Mouse (Mus musculus) lung, embryonic 15.5 days (tissue): ENCODE data around the gene Med13. TPM values are rescaled to one million over a fixed set of nuclear protein-coding genes. Genes with fewer than 3 reads are reported as not detected.

Experiments used
- ATAC-seq: fragments of 200-750 bp; cut with Nextera tagmentation; 2 replicates; pipeline ENCODE4 v1.8.0; 2017; ENCODE audit warnings: moderate number of reproducible peaks, borderline replicate concordance; ENCODE audit not compliant: low FRiP score, low TSS enrichment; ENCODE audit errors: extremely low read depth
- H3K27ac ChIP-seq: fragments of 300-500 bp; sonication (generic); 2 replicates; pipeline ENCODE4 v1.5.1; 2015; ENCODE audit warnings: moderate library complexity, mild to moderate bottlenecking, inconsistent platforms
- H3K27me3 ChIP-seq: fragments of 300-500 bp; sonication (generic); 2 replicates; pipeline ENCODE4 v1.6.1; 2015; ENCODE audit warnings: inconsistent platforms
- H3K36me3 ChIP-seq: fragments of 300-500 bp; sonication (generic); 2 replicates; pipeline ENCODE4 v1.6.1; 2015; ENCODE audit warnings: inconsistent platforms
- H3K4me1 ChIP-seq: fragments of 300-500 bp; sonication (generic); 2 replicates; pipeline ENCODE4 v1.6.1; 2015; ENCODE audit warnings: inconsistent platforms
- H3K4me2 ChIP-seq: fragments of 300-500 bp; sonication (generic); 2 replicates; pipeline ENCODE4 v1.6.1; 2015; ENCODE audit warnings: inconsistent platforms, mild to moderate bottlenecking, moderate library complexity
- H3K4me3 ChIP-seq: fragments of 300-500 bp; sonication (generic); 2 replicates; pipeline ENCODE4 v1.5.1; 2015; ENCODE audit warnings: mild to moderate bottlenecking, inconsistent platforms
- H3K9ac ChIP-seq: fragments of 300-500 bp; sonication (generic); 2 replicates; pipeline ENCODE4 v1.6.1; 2015; ENCODE audit warnings: inconsistent platforms
- H3K9me3 ChIP-seq: fragments of 300-500 bp; sonication (generic); 2 replicates; pipeline ENCODE4 v1.6.1; 2016; ENCODE audit warnings: inconsistent platforms
- WGBS: fragments of 180-500 bp; shearing (Covaris S2); methylation state at CpG from one replicate; pipeline ENCODE4 v1.1.7; 2015; 5-methylcytosine and 5-hydroxymethylcytosine counted together
- polyA plus RNA-seq: library from polyadenylated mRNA; unstranded; fragments of >200 nt; fragmentation: Nextera tagmentation; extraction: Ambion mirVana; gene quantifications from 2 replicates; pipeline ENCODE4 v1.2.1, GENCODE M21; 2015

Med13 gene
- polyA plus RNA-seq, 1 experiment from 2014 or later: 7.5 TPM

DNA sequence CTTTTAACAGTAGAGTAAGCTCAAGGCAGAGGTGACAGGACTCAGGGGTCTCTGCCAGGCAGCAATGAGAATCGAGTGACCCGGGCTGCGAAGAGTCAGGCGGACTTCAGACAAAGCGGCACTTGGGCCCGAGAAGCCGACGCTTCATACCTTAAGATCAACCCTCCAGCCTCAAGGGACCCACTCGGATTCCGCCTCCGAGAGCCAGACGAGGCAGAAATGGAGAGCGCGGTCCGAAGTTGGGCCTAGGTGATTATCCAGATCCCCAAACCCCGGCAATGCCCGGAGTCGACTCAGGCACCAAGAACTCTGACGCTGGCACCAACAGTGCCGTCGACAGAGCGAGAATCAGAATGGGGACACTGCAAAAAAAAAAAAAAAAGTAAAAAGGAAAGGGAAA, 100.3 kb downstream of the Med13 start:
- H3K36me3 ChIP-seq: peaks cover 12% of the 10 kb centered on the region
- peaks cover 14% of the 10 kb centered on the region; the same call in 1 of the 2 replicates for H3K4me1 ChIP-seq
- no peaks in the 10 kb centered on the region for H3K27me3 ChIP-seq
- peak overlapping the region; percentile 62 for H3K4me3 ChIP-seq
- H3K9me3 ChIP-seq: no peaks in the 10 kb centered on the region
- H3K4me2 ChIP-seq: peak overlapping the region; percentile 63
- peak overlapping the region; percentile 71 for H3K9ac ChIP-seq
- no peak for ATAC-seq
- 0 out of 2 replicates have a peak overlapping the region, but pooled peaks have one; percentile 37 for H3K27ac ChIP-seq
- WGBS: 0% methylated on average over 22 of the region's 22 CpGs

DNA sequence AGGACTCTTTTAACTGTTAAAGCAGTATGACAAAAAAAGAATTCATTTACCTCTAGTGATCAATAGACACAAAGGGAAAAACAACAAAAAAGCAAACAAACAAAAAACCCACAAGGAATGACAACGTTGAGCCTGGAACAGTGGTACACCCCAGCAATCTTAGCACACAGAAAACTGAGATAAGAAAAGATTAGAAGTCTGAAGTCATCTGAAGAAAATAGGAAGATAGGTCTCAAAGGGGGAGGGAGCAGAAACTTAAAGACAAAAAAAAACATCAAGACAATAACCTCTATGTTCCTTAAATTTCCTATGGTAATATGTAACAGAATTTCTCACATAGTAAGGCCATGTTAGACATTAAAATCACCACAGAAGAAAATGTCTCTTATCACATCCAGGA, 104.1 kb downstream of the Med13 start:
- H3K9ac ChIP-seq: no peak overlapping the region
- no peak overlapping the region for H3K27ac ChIP-seq
- H3K27me3 ChIP-seq: no peaks in the 10 kb centered on the region
- H3K4me2 ChIP-seq: no peak overlapping the region
- H3K4me3 ChIP-seq: no peak overlapping the region
- peaks cover 42% of the 10 kb centered on the region for H3K36me3 ChIP-seq
- no peaks in the 10 kb centered on the region for H3K9me3 ChIP-seq
- H3K4me1 ChIP-seq: peaks cover 14% of the 10 kb centered on the region; the same call in 1 of the 2 replicates
- ATAC-seq: no peak
- 71% methylated on average over 1 of the region's 1 CpGs for WGBS

DNA sequence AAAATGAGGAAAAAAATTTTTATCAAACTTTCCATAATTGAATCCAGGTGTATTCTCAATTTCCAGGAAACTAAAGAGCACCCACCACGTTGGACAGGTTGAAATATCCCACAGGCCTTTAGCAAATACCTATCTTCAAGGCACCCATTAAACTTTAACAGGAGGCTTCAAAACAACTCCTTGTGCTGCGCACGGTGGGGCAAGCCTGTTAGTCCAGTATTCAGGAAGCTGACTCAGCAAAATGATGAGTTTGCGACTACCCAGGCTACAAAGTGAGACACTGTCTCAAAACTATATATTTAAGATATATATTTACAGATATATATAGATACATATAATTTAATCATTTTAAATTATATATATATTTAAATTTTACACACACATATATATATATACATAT, 125.0 kb downstream of the Med13 start:
- Histone ChIP-seq H3K4me2 (no peak overlapping the region), H3K4me3 (no peak overlapping the region), H3K36me3 (peaks cover 55% of the 10 kb centered on the region), H3K27ac (no peak overlapping the region), H3K9ac (no peak overlapping the region), H3K27me3 (no peaks in the 10 kb centered on the region), H3K4me1 (no peaks in the 10 kb centered on the region), H3K9me3 (no peaks in the 10 kb centered on the region)
- ATAC-seq: no peak
- 65% methylated on average over 4 of the region's 4 CpGs for WGBS

DNA sequence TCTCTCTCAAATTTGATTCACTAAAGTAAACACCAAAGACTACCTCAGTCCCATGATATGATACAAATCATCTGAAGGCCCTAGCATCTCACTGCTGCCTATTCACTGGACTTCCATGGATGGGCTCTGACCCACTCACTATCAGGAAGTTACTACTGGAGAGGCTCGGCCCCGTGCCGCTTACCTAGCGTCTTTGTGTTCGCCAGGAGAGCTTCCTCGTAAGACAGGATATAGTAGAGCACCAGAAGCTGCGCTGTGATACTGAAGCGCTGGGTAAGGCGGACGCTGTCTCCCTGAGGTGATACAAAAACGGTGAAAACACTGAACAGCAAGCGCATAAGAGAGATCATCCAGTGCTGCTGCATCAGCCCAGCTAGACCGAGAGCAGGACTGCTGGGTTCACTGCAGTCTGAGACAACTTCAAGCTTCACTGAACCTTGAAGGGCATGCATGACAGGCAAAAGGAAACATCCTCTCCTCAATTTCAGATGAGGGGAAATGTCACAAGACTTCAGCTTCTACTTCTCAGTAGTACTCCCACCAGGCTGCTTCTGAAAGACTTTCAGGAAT, 125.5 kb downstream of the Med13 start:
- no peaks in the 10 kb centered on the region for H3K4me1 ChIP-seq
- H3K9me3 ChIP-seq: no peaks in the 10 kb centered on the region
- no peak overlapping the region for H3K27ac ChIP-seq
- 94% methylated on average over 13 of the region's 13 CpGs for WGBS
- no peak for ATAC-seq
- no peaks in the 10 kb centered on the region for H3K27me3 ChIP-seq
- H3K4me3 ChIP-seq: no peak overlapping the region
- no peak overlapping the region for H3K9ac ChIP-seq
- H3K4me2 ChIP-seq: no peak overlapping the region
- peaks cover 53% of the 10 kb centered on the region for H3K36me3 ChIP-seq

DNA sequence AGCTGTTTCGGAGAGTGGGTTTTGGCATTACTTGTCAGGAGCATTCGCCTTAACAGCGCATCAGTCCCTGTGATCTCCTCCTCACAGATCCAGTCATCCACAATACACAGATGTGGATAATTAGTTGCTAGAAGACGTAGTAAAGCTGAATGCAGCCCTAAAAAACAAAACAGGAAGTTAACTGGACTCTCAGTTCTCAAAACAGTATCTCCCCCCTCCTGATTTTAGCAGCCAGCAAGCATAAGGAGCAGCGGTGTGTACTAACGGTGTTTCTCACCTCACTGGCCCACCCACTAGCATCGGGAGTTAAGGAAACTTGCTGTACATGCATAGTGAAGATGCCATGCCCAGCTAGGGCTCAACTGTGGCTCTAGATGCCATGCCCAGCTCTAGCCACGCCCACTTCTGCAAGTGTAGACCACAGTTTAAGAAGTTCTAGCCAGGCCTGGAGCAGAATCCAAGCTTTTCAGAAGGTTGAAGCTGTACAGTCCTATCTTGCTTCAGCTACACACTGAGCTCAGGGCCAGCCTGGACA, 130.7 kb downstream of the Med13 start:
- H3K27ac ChIP-seq: no peak overlapping the region
- 80% methylated on average over 8 of the region's 8 CpGs for WGBS

DNA sequence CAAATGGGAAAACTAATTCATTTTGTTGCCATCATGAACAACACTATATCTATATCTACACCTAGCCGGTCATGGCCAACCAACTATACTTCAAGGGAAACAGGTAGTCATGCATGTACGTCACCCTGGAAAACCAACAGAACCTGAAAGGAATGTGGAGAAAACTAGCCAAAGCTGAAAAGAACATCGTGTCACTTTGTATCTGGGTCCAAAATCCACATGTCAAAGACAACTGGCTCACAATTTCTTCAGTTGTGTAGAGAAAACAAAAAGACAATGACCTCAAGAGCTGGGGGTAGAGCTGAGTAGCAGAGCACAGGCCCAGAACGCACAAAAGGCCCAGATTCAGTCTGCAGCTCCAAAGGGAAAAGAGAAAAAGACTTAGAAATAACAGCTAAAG, 131.6 kb downstream of the Med13 start:
- no peak overlapping the region for H3K27ac ChIP-seq
- ATAC-seq: no peak
- 87% methylated on average over 4 of the region's 4 CpGs for WGBS
- H3K27me3 ChIP-seq: no peaks in the 10 kb centered on the region
- H3K4me1 ChIP-seq: no peaks in the 10 kb centered on the region
- H3K9me3 ChIP-seq: no peaks in the 10 kb centered on the region
- H3K4me3 ChIP-seq: no peak overlapping the region
- no peak overlapping the region for H3K9ac ChIP-seq
- peaks cover 60% of the 10 kb centered on the region for H3K36me3 ChIP-seq
- no peak overlapping the region for H3K4me2 ChIP-seq

More for the DNA sequence above, 130.7 kb downstream of the Med13 start:
- no peak overlapping the region for H3K9ac ChIP-seq
- peaks cover 64% of the 10 kb centered on the region for H3K36me3 ChIP-seq
- no peak for ATAC-seq
- no peaks in the 10 kb centered on the region for H3K27me3 ChIP-seq
- H3K4me3 ChIP-seq: no peak overlapping the region
- no peaks in the 10 kb centered on the region for H3K4me1 ChIP-seq
- no peaks in the 10 kb centered on the region for H3K9me3 ChIP-seq
- no peak overlapping the region for H3K4me2 ChIP-seq

Other genes starting within 250 kb of the Med13 start
- gene Brip1, start 156.4 kb downstream of the Med13 start, polyA plus RNA-seq: 13.9 and 14.5 TPM in 2 replicates
- gene Ints2, start 100.0 kb downstream of the Med13 start, polyA plus RNA-seq: 25.9 and 28.7 TPM in 2 replicates
- 48.3 and 52.3 TPM in 2 replicates for gene Rnft1, start 127.1 kb upstream of the Med13 start, polyA plus RNA-seq
- 59.0 and 61.1 TPM in 2 replicates for gene Rps6kb1, start 187.2 kb upstream of the Med13 start, polyA plus RNA-seq
- gene Tubd1, start 187.4 kb upstream of the Med13 start, polyA plus RNA-seq: 14.8 and 16.1 TPM in 2 replicates